Mouse (Mus musculus) lung, postnatal 0 days (tissue): Measurements from ENCODE around the gene Adgrl1. TPM values are rescaled to one million over a fixed set of nuclear protein-coding genes. Genes with fewer than 3 reads are reported as not detected.

Experiments used
- ATAC-seq: fragments of 200-750 bp; cut with Nextera tagmentation; 2 replicates; pipeline ENCODE4 v1.8.0; 2017; ENCODE audit warnings: moderate library complexity
- DNase-seq: peaks from one replicate; pipeline ENCODE4 v3.0.0-alpha.2; 2016; ENCODE audit warnings: low spot score
- H3K27ac ChIP-seq: fragments of 300-500 bp; sonication (generic); 2 replicates; pipeline ENCODE4 v1.5.1; 2014; ENCODE audit warnings: antibody characterized with exemption, mild to moderate bottlenecking, low read length, mixed read lengths
- H3K27me3 ChIP-seq: fragments of 300-500 bp; sonication (generic); replicated peaks from 2 replicates; pipeline ENCODE4 v1.6.1; 2014; ENCODE audit warnings: low read length, mixed read lengths; ENCODE audit not compliant: insufficient read depth
- H3K36me3 ChIP-seq: fragments of 300-500 bp; sonication (generic); 2 replicates; pipeline ENCODE4 v1.6.1; 2014; ENCODE audit warnings: low read length, mixed read lengths; ENCODE audit not compliant: insufficient read depth
- H3K4me1 ChIP-seq: fragments of 300-500 bp; sonication (generic); 2 replicates; pipeline ENCODE4 v1.6.1; 2014; ENCODE audit warnings: antibody characterized with exemption, low read depth, low read length, mixed read lengths; ENCODE audit not compliant: insufficient read depth
- H3K4me2 ChIP-seq: fragments of 300-500 bp; sonication (generic); replicated peaks from 2 replicates; pipeline ENCODE4 v1.6.1; 2014; ENCODE audit warnings: low read depth, mild to moderate bottlenecking, low read length, moderate library complexity, mixed read lengths
- H3K4me3 ChIP-seq: fragments of 300-500 bp; sonication (generic); 2 replicates; pipeline ENCODE4 v1.5.1; 2014; ENCODE audit warnings: low read depth, low read length
- H3K9ac ChIP-seq: fragments of 300-500 bp; sonication (generic); replicated peaks from 2 replicates; pipeline ENCODE4 v1.6.1; 2014; ENCODE audit warnings: low read depth, mild to moderate bottlenecking
- H3K9me3 ChIP-seq: fragments of 300-500 bp; sonication (generic); 2 replicates; pipeline ENCODE4 v1.6.1; 2016; ENCODE audit warnings: low read length, mixed read lengths
- CTCF ChIP-seq: IDR thresholded peaks from 2 replicates; pipeline ENCODE4 v1.5.1; 2016; ENCODE audit warnings: antibody characterized with exemption, mild to moderate bottlenecking
- EP300 ChIP-seq: IDR thresholded peaks from 2 replicates; pipeline ENCODE4 v1.6.1; 2016; ENCODE audit warnings: antibody characterized with exemption, mild to moderate bottlenecking, control low read depth
- WGBS: fragments of 180-500 bp; shearing (Covaris S2); extraction: QIAGEN DNeasy Blood & Tissue Kit; methylation state at CpG from one replicate; pipeline ENCODE4 v1.1.7; 2014; 5-methylcytosine and 5-hydroxymethylcytosine counted together
- microRNA-seq: library from miRNA; unstranded; fragments of <30 nt; microRNA quantifications from one replicate; pipeline ENCODE4, GENCODE M21; 2016
- polyA plus RNA-seq: library from polyadenylated mRNA; unstranded; fragments of >200 nt; fragmentation: Nextera tagmentation; extraction: Ambion mirVana; gene quantifications from 2 replicates; pipeline ENCODE4 v1.2.1, GENCODE M21; 2015

Gene Adgrl1
- polyA plus RNA-seq, 1 experiment from 2014 or later: 11.4 TPM

- 83% methylated on average over 7 of the region's 7 CpGs for WGBS
- ATAC-seq: no peak
- Histone ChIP-seq H3K4me3 (no peak overlapping the region), H3K27ac (no peak overlapping the region), H3K27me3 (no peaks in the 10 kb centered on the region), H3K36me3 (peaks cover 25% of the 10 kb centered on the region; the same call in 1 of the 2 replicates), H3K9ac (no peak overlapping the region), H3K4me2 (no peak overlapping the region), H3K9me3 (no peaks in the 10 kb centered on the region), H3K4me1 (no peaks in the 10 kb centered on the region)
- TF ChIP-seq EP300 (no peak), CTCF (no peak)
- DNase-seq: no peak
Observed at GRCm38 (mm10) chr8:83989243-83989642, 89.3 kb downstream of the Adgrl1 start.

GRCm38 (mm10) chr8:83990170-83990569, 90.3 kb downstream of the Adgrl1 start:
- TF ChIP-seq CTCF (no peak), EP300 (no peak)
- Histone ChIP-seq H3K36me3 (peaks cover 25% of the 10 kb centered on the region; the same call in 1 of the 2 replicates), H3K4me3 (no peak overlapping the region), H3K27me3 (no peaks in the 10 kb centered on the region), H3K4me2 (no peak overlapping the region), H3K4me1 (no peaks in the 10 kb centered on the region), H3K27ac (no peak overlapping the region), H3K9ac (no peak overlapping the region), H3K9me3 (no peaks in the 10 kb centered on the region)
- DNase-seq (no peak), ATAC-seq (no peak)
- 93% methylated on average over 14 of the region's 14 CpGs for WGBS

Small RNA genes lying within 50 kb of the gene (microRNA-seq; reads per million reads assigned to microRNA genes)
- not detected for gene Gm44330
- gene Gm44450: not detected

Other genes starting within 250 kb of the Adgrl1 start
- gene Gipc1, start 247.4 kb upstream of the Adgrl1 start, polyA plus RNA-seq: 123 and 134 TPM in 2 replicates
- gene Ptger1, start 233.4 kb upstream of the Adgrl1 start, polyA plus RNA-seq: 1.3 and 1.4 TPM in 2 replicates
- 32.2 and 34.4 TPM in 2 replicates for gene Pkn1, start 200.9 kb upstream of the Adgrl1 start, polyA plus RNA-seq
- 51.0 and 53.9 TPM in 2 replicates for gene Ddx39, start 184.9 kb upstream of the Adgrl1 start, polyA plus RNA-seq
- gene Adgre5, start 158.8 kb upstream of the Adgrl1 start, polyA plus RNA-seq: 145 and 146 TPM in 2 replicates
- 0.12 and 0.36 TPM in 2 replicates for gene Gm10644, start 55.1 kb downstream of the Adgrl1 start, polyA plus RNA-seq
- 7.1 and 8.0 TPM in 2 replicates for gene Asf1b, start 55.4 kb downstream of the Adgrl1 start, polyA plus RNA-seq
- gene Prkaca, start 72.9 kb downstream of the Adgrl1 start, polyA plus RNA-seq: 93.8 and 94.9 TPM in 2 replicates
- gene Samd1, start 97.6 kb downstream of the Adgrl1 start, polyA plus RNA-seq: 5.3 and 5.6 TPM in 2 replicates
- gene 1700067K01Rik, start 101.4 kb downstream of the Adgrl1 start, polyA plus RNA-seq: 0.63 and 1.0 TPM in 2 replicates
- gene 2210011C24Rik, start 112.1 kb downstream of the Adgrl1 start, polyA plus RNA-seq: 51.0 and 70.4 TPM in 2 replicates
- gene Palm3, start 121.4 kb downstream of the Adgrl1 start, polyA plus RNA-seq: 1.1 and 1.6 TPM in 2 replicates
- 0.56 and 0.93 TPM in 2 replicates for gene Il27ra, start 142.5 kb downstream of the Adgrl1 start, polyA plus RNA-seq
- 0.26 TPM in 1 of 2 replicates, not detected in the other for gene Rln3, start 144.9 kb downstream of the Adgrl1 start, polyA plus RNA-seq
- gene Gm10643, start 165.0 kb downstream of the Adgrl1 start, polyA plus RNA-seq: 1.2 and 1.3 TPM in 2 replicates
- 4.5 and 5.2 TPM in 2 replicates for gene Rfx1, start 166.7 kb downstream of the Adgrl1 start, polyA plus RNA-seq
- gene Dcaf15, start 204.7 kb downstream of the Adgrl1 start, polyA plus RNA-seq: 5.1 TPM in 2 replicates
- gene Podnl1, start 225.9 kb downstream of the Adgrl1 start, polyA plus RNA-seq: 0.17 and 0.19 TPM in 2 replicates
- 15.6 and 16.3 TPM in 2 replicates for gene Cc2d1a, start 247.8 kb downstream of the Adgrl1 start, polyA plus RNA-seq
- gene 4930432K21Rik, start 247.9 kb downstream of the Adgrl1 start, polyA plus RNA-seq: 0.80 and 1.0 TPM in 2 replicates